Mouse (Mus musculus) layer of hippocampus, postnatal 10 days (tissue): Measurements from ENCODE around the gene Gm5431. TPM values are rescaled to one million over a fixed set of nuclear protein-coding genes. Genes with fewer than 3 reads are reported as not detected.
"Not testable (repeated sequence)": the region's sequence is repeated elsewhere in the genome, so short reads cannot be mapped to it uniquely, and the experiment has no call there.

Experiments used
- DNase-seq, 2 experiments: peaks; one replicate each; pipeline ENCODE4 v3.0.0; 2021; ENCODE audit warnings: low spot score in 2 of 2
- total RNA-seq, 2 experiments: library from RNA; stranded (reverse); gene quantifications; 2 replicates each; pipeline ENCODE4 v1.2.3; 2021

The Gm5431 gene
- total RNA-seq, 2 experiments from 2014 or later, result 0.33 to 0.39 TPM

- peak; percentile 29 to 31 for DNase-seq
These were observed 30.0 kb downstream of the Gm5431 start for GRCm38 (mm10) chr11:48871817-48872541.

GRCm38 (mm10) chr11:48871201-48871772 is 30.7 kb downstream of the Gm5431 start, which contains the start of gene Irgm1:
TSS of gene Irgm1 (minus strand) at chr11:48871683.
- peak; percentile 44 to 51 for DNase-seq

DNA sequence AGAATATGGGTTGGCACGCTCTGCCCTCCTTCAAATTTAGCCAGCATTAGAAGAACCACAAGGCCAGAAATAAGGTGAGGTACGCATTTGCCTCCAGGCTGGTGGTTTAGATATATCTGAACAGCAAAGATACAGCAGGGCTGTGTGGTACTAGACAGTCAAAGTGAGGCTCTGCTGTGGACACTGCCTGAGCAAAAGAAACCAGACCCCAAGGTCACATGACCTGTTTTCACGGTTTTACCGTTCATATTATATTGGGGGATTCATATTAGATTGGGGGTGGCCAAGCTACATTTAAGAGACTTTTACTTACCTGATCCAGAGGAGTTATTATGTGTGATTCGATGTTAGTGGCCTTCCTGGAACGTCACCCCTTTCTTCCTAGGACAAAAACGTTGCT is 31.2 kb downstream of the Gm5431 start:
- no peak for DNase-seq

- DNase-seq, result peak in 1 of 2 experiments; percentile 13
These were observed 32.5 kb downstream of the Gm5431 start for GRCm38 (mm10) chr11:48869380-48870110.

GRCm38 (mm10) chr11:48866481-48866880 is 35.5 kb downstream of the Gm5431 start:
- DNase-seq, result no peak

GRCm38 (mm10) chr11:48863808-48864207 is 38.2 kb downstream of the Gm5431 start:
- no peak for DNase-seq

- no peak for DNase-seq
These were observed 39.2 kb downstream of the Gm5431 start for GRCm38 (mm10) chr11:48862784-48863319.

DNA sequence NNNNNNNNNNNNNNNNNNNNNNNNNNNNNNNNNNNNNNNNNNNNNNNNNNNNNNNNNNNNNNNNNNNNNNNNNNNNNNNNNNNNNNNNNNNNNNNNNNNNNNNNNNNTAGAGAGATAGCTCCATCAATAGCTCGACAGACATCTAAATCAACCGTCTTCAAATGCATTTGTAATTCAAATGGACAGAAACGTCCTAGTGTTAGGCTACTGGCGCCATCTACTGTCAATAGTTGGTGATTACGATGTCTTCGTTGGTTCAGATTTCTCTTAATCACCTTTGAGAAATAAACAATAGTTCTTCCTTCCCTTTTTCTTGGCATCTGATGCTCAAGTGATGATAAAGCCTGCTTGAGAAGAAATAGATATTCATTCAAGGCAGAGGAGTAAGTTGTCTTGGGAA is 43.0 kb downstream of the Gm5431 start:
- DNase-seq, result peak; percentile 52 to 66

- DNase-seq, result peak; percentile 90 to 93
These were observed 48.4 kb downstream of the Gm5431 start for GRCm38 (mm10) chr11:48853474-48854180.

GRCm38 (mm10) chr11:48852624-48853473 is 49.2 kb downstream of the Gm5431 start:
- DNase-seq, result no peak

GRCm38 (mm10) chr11:48852190-48852589 is 49.8 kb downstream of the Gm5431 start:
- no peak for DNase-seq

- DNase-seq, result no peak
These were observed 50.6 kb downstream of the Gm5431 start for GRCm38 (mm10) chr11:48851270-48851995.

- no peak for DNase-seq
These were observed 51.8 kb downstream of the Gm5431 start for GRCm38 (mm10) chr11:48850240-48850639.

GRCm38 (mm10) chr11:48846881-48847280 is 55.1 kb downstream of the Gm5431 start:
- no peak for DNase-seq

DNA sequence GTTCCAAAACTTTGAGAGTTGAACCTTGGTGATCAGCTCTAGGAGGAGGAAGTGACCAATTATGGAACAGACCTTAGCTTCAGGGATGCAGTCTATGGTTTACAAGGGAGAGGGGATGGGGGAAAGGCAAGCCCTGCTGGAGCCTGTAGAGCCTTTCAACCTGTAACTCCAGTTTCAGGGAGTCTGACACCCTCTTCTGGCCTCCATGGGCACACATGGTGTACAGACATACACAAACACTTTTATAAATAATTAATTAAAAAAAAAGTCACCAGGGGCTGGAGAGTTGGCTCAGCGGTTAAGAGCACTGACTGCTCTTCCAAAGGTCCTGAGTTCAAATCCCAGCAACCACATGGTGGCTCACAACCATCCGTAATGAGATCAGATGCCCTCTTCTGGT is 55.7 kb downstream of the Gm5431 start:
- not testable (repeated sequence) for DNase-seq

DNA sequence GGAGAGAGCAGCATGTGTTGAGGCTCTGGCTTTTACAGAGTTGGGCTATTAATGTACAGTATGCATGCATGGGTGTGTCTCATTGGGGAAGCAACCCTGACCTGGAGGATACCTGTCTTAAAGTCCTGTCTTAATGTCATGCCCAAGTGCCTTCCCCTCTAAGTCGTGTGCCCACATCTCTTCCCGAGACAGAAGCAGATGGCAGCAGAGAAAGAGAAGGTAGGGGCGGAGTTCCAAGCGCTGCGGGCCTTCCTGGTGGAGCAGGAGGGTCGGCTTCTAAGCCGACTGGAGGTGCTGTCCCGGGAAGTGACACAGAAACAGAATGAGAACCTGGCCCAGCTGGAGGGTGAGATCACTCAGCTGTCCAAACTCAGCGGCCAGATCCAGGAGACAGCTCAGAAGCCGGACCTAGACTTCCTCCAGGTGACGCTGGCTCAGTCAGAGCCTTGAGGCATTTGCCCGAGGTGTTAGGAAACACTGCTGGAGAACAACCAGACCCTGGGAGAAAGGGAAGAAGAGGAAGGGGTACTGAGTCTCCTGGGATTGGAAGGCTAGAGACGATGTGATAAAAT is 56.7 kb downstream of the Gm5431 start:
- DNase-seq, result no peak

DNA sequence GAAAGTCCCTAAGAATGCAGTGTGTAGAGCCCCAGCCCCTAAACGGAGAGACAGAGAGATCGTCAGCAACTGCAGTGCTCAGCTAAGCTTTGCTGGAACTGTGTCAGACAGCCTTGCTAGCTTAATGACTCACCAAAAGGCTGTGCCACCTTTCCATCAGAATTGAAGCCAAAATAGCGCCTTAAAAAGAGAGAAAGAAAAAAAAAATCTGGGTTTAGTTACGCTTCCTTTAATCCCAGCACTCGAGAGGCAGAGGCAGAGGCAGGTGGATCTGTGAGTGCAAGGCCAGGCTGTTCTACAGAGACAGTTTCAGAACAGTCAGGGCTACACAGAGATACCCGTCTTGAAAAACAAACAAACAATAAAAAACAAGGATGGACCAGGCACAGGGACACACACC is 57.7 kb downstream of the Gm5431 start:
- DNase-seq, result no peak

GRCm38 (mm10) chr11:48843202-48843601 is 58.8 kb downstream of the Gm5431 start:
- DNase-seq, result no peak

GRCm38 (mm10) chr11:48842378-48842792 is 59.6 kb downstream of the Gm5431 start:
- DNase-seq, result no peak
